Mouse (Mus musculus): ENCODE measurements around the gene Asf1a. TPM values are rescaled to one million over a fixed set of nuclear protein-coding genes. Genes with fewer than 3 reads are reported as not detected.
"Not testable (repeated sequence)": the region's sequence is repeated elsewhere in the genome, so short reads cannot be mapped to it uniquely, and the experiment has no call there.

The Asf1a gene
- total RNA-seq, 1 experiment: 64.7 TPM

- Histone ChIP-seq H3K4me3 (ENCODE audit: insufficient read depth in 1 of 2, low read depth in 1 of 2, low read length in 2 of 2, poor library complexity in 1 of 2, severe bottlenecking in 1 of 2) (no peak overlapping the region), H3K9ac (ENCODE audit: insufficient read depth, low read depth, low read length, poor library complexity, severe bottlenecking) (no peak overlapping the region), H3K4me1 (ENCODE audit: control insufficient read depth in 2 of 2, insufficient read depth in 2 of 2, low read length in 2 of 2, poor library complexity in 1 of 2) (no peaks in the 10 kb centered on the region), H3K36me3 (ENCODE audit: control insufficient read depth, insufficient read depth, low read length, poor library complexity, severe bottlenecking) (no peaks in the 10 kb centered on the region), H3K27ac (ENCODE audit: insufficient read depth, low read depth, low read length, poor library complexity, severe bottlenecking) (no peak overlapping the region), H3K9me3 (ENCODE audit: control insufficient read depth, insufficient read depth, low read depth, low read length) (no peaks in the 10 kb centered on the region)
- DNase-seq (ENCODE audit: low read depth, low spot score): no peak
- in situ Hi-C loops (cut with MboI; ENCODE audit: low sequenced_read_pairs in 2 of 2, unreplicated experiment in 2 of 2): no loop called here
- TF ChIP-seq ZNF384 (IDR thresholded peaks at IDR 0.05; ENCODE audit: low read depth, low read length) (no peak), MAFK (IDR thresholded peaks at IDR 0.05; ENCODE audit: insufficient read depth, low read depth, low read length) (no peak), HCFC1 (IDR thresholded peaks at IDR 0.05; ENCODE audit: borderline replicate concordance, insufficient read depth, low read length) (no peak), ZC3H11A (IDR thresholded peaks at IDR 0.05; ENCODE audit: borderline replicate concordance, low read depth, low read length) (no peak), CHD2 (IDR thresholded peaks at IDR 0.05; ENCODE audit: low read depth, low read length) (no peak)
These were observed 54.1 kb downstream of the Asf1a start for GRCm38 (mm10) chr10:53650683-53651082.

GRCm38 (mm10) chr10:53654239-53654638 lies 57.7 kb downstream of the Asf1a start:
- H3K4me3 ChIP-seq (ENCODE audit: insufficient read depth in 1 of 2, low read depth in 1 of 2, low read length in 2 of 2, poor library complexity in 1 of 2, severe bottlenecking in 1 of 2); H3K9me3 ChIP-seq (ENCODE audit: control insufficient read depth, insufficient read depth, low read depth, low read length); H3K36me3 ChIP-seq (ENCODE audit: control insufficient read depth, insufficient read depth, low read length, poor library complexity, severe bottlenecking); DNase-seq (ENCODE audit: low read depth, low spot score); in situ Hi-C loops (cut with MboI; ENCODE audit: low sequenced_read_pairs in 2 of 2, unreplicated experiment in 2 of 2); H3K9ac ChIP-seq (ENCODE audit: insufficient read depth, low read depth, low read length, poor library complexity, severe bottlenecking); H3K4me1 ChIP-seq (ENCODE audit: control insufficient read depth in 2 of 2, insufficient read depth in 2 of 2, low read length in 2 of 2, poor library complexity in 1 of 2); H3K27ac ChIP-seq (ENCODE audit: insufficient read depth, low read depth, low read length, poor library complexity, severe bottlenecking): not testable (repeated sequence)

Other genes with a start within 250 kb of the Asf1a start
- gene Cep85l, start 216.8 kb upstream of the Asf1a start, total RNA-seq (2012; rRNA removed): 3.4 and 3.6 TPM in 2 replicates
- 14.9 and 18.3 TPM in 2 replicates for gene Mcm9, start 33.7 kb downstream of the Asf1a start, total RNA-seq (2012; rRNA removed)
- gene Fam184a, start 154.4 kb downstream of the Asf1a start, total RNA-seq (2012; rRNA removed): 2.4 and 3.0 TPM in 2 replicates